Mouse (Mus musculus) E14TG2a.4 (cell line): Measurements from ENCODE around the gene Gpr19.

Experiments
- CTCF ChIP-seq: conservative IDR thresholded peaks from 2 replicates; pipeline ENCODE4 v1.5.1; 2014; ENCODE audit warnings: low read length
- NANOG ChIP-seq: IDR thresholded peaks from 2 replicates; pipeline ENCODE4 v1.6.1; 2014; ENCODE audit warnings: borderline replicate concordance, low read length, mixed read lengths
- POU5F1 ChIP-seq: IDR thresholded peaks from 2 replicates; pipeline ENCODE4 v1.6.1; 2014; ENCODE audit warnings: low read length, borderline replicate concordance

GRCm38 (mm10) chr6:134879556-134879955 is 18.8 kb downstream of the Gpr19 start:
- TF ChIP-seq CTCF: no peak
- TF ChIP-seq NANOG: no peak
- TF ChIP-seq POU5F1: no peak
